Mouse (Mus musculus) kidney, postnatal 36 days (tissue): Measurements from ENCODE around the gene Duox2.
A peak's percentile ranks its signal among the peaks of the same experiment; 100 is the strongest.

Experiments used
- DNase-seq, 2 experiments: peaks; one replicate each; pipeline ENCODE4 v3.0.0; 2021 to 2022; ENCODE audit warnings: mixed read lengths in 2 of 2

The Duox2 gene

DNA sequence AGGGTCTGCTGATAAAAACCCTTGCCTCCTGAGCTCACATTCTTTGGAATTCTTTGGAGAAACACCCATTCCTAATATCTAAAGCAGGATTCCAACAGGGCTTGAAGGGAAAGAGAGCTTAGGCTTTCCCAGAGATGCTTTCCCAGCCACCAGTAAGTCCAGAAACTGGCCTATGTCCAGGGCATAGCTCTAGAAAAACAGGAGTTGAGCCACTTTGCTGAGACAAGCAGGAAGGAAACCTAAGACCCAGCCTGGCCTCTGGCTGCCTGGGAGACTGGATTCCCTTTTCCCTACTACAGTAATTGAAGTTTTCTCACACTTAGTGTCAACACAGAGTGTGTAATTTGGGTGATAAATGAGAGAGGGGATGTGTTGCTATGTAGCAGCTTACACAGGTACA, 61.9 kb downstream of the Duox2 start:
- DNase-seq = peak; percentile 60 to 72

DNA sequence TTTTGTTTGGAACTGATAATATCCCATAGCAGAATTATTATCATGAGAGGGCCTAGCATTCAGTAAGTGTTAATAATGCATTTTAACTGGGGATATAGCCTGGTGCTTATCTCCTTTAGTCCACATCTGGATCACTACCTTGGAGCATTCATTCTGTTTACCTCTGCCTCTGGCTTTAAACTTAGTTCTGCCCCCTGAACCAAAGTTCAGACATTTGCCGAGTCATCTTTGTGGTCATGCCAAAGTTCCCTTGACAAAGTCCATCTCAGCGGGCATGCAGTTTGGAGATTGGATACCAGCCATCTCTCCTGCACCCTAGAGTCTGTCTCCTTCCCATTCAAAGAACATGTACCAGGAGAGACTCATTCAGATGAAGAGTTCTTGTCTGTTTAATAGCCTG, 62.8 kb downstream of the Duox2 start:
- DNase-seq = peak; percentile 73 to 87

DNA sequence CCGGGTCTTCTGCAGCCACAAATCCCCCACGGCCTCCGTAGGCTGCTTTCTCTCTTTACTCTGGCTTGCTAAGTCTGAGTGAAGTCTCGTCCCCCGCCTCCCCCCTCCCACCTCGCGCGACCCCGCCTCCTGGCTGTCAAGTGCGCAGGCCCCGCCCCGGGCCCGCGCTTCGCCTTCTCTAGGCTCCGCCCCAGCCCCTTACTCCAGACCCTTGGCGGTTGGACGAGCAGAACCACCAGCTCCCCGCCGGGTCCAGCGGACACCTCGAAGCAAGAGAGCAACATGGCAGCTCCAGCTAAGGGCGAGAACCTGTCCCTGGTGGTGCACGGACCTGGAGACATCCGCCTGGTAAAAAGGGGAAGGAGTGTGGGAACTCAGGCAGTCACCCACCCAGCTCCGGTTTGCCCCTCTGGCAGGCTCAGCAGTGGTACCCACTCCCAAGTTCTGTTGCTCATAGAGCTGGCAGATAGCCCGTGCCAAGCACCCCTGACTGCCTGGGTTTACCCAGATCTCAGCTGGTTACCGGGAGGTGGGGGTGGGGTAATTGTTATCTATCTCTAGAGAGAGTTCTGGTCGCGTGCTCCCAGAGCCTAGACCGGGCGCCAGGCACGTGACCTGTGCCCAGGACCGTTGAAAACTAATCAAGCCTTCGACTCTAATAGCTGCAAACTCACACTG, 63.5 kb downstream of the Duox2 start, which contains the start of gene Sord:
TSS of gene Sord (plus strand) at position 139 of the 678 bp plus-strand sequence.
- peak; percentile 89 to 93 for DNase-seq

DNA sequence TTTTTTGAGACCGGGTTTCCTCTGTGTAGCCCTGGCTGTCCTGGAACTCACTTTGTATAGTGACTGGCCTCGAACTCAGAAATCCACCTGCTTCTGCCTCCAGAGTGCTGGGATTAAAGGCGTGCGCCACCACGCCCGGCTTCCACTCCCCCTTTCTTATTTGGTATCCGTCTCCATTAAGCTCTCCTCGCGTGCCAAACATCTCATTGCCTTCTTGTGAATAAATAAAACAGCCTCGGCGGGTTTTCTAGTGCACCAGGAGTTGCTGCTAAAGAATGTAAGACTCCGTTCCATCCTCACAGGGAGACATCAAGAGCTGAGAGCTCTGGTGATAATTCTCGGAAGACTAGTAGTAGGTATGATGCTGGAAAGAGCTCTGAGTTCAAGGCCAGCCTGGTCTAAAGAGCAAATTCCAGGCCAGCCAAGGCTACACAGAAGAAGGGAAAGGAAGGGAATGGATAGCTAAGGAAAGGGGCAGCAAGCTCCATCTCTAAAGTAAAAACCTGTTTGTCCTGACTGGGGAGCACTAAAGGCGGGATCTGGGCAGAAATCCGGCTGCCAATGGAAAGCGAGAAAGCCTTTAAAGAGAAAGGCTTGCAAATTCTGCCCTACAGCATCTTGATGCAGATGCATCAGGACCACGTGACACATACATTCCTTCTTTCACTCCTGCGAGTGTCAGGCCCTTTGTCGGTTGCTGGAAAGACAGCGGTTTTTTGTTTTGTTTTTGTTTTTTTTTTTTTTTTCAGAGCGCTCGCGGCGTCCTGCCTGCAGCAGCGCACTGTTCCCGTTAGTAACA, 64.3 kb downstream of the Duox2 start:
- DNase-seq = peak; percentile 52 to 65

DNA sequence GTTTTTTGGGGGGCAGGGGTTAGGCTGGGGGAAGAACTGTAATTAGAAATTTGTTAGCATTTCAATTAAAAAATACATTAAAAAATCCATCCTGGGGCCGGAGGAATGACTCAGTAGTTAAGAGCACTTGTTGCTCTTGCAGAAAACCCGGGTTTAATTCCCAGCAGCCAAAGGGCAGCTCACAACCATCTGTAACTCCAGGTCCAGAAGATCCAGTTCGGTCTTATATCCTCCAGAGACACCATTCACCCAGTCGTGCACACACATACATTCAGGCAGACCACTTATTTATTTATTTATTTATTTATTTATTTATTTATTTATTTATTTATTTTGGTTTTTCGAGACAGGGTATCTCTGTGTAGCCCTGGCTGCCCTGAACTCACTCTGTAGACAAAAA, 64.9 kb downstream of the Duox2 start:
- DNase-seq = no peak

DNA sequence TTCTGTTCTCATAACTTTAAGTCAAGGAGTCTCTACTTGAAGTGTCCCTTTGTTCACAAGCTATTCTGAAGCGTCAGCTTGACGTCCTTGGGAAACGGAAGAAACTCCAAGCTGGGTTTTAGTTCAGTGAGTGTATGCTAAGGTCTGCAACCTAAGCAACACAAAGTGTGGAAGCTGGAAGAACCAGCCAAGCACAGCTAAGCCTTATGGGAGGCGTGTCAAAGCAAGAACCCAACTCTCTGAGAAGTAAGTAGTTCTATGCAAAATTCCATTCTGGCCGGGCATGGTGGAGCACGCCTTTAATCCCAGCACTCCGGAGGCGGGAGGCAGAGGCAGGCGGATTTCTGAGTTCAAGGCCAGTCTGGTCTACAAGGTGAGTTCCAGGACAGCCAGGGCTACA, 66.6 kb downstream of the Duox2 start:
- DNase-seq = no peak

DNA sequence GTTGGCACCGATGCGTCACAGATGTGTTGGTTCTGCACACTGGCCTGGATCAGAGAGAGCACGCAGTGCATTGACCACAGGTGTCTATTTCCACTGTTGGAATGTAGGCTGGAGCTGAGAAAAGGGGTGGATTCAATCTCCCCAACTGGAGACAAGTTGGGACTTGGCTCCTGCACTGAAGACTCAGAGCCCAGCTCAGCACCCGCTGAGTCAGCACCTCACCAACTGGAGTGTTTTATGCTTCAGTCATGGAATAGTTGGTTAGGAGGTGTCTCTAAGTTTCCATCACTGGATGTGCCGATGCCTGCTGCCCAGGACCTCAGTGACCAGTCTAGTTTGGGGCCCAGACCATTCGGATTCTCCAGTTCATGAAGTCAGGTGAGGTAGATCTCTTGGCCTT, 67.9 kb downstream of the Duox2 start:
- DNase-seq = no peak
